Mouse (Mus musculus) megakaryocyte, embryonic 14.5 days (primary cell): ENCODE measurements around the gene Spata31d1b. TPM values are rescaled to one million over a fixed set of nuclear protein-coding genes. Genes with fewer than 3 reads are reported as not detected.
A peak's percentile ranks its signal among the peaks of the same experiment; 100 is the strongest.
"Not testable (repeated sequence)": the region's sequence is repeated elsewhere in the genome, so short reads cannot be mapped to it uniquely, and the experiment has no call there.

ENCODE experiments used
- H3K27me3 ChIP-seq: replicated peaks from 2 replicates; pipeline ENCODE3; 2012; ENCODE audit warnings: inconsistent platforms
- H3K36me3 ChIP-seq: replicated peaks from 2 replicates; pipeline ENCODE3; 2012; ENCODE audit warnings: low read length, inconsistent platforms, mixed read lengths
- H3K4me1 ChIP-seq: 2 replicates; pipeline ENCODE4 v1.6.1; 2012; ENCODE audit warnings: inconsistent platforms
- H3K4me3 ChIP-seq: replicated peaks from 2 replicates; pipeline ENCODE3; 2012; ENCODE audit warnings: moderate library complexity, mild to moderate bottlenecking, inconsistent platforms
- H3K9me3 ChIP-seq: 2 replicates; pipeline ENCODE4 v1.6.1; 2012; ENCODE audit warnings: inconsistent platforms
- FLI1 ChIP-seq: IDR thresholded peaks from 2 replicates; pipeline ENCODE4 v1.6.1; 2012; ENCODE audit warnings: low read length, inconsistent platforms, mixed read lengths
- GATA1 ChIP-seq: IDR thresholded peaks from 3 replicates; pipeline ENCODE4 v1.6.1; 2012; ENCODE audit warnings: mixed read lengths, low read length, inconsistent platforms, borderline replicate concordance
- polyA plus RNA-seq: library from polyadenylated mRNA; stranded (reverse); fragments of >175 nt; gene quantifications from 2 replicates; pipeline ENCODE4 v1.2.3, GENCODE M21; 2012; ENCODE audit warnings: low replicate concordance; ENCODE audit not compliant: insufficient read depth

The Spata31d1b gene
- polyA plus RNA-seq = not detected in 2 replicates

DNA sequence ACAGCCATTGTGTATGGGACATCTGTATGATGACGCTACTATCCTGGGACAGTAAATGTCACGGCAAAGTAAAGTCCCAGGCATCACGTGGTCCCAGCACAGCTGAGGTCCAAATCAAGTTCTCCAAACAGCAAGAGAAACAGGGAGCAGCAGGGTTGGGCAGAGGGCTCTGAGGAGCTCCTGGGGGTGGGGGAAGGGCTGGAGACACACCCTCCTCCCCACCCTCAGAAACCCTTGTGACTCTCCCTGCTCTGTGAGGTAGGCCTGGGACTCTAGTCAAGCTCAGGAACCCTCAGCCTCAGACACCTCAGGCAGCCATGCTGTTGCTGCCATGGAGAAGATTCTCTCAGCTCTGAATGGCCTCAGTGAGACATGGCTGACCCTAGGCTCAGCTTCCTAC is at the start of gene Spata31d1b:
Gene Spata31d1b, plus strand, starts transcription at position 301 of the 400 bp plus-strand sequence.
- H3K36me3 ChIP-seq, H3K4me3 ChIP-seq, H3K9me3 ChIP-seq, H3K4me1 ChIP-seq: not testable (repeated sequence)
- peaks cover 73% of the 10 kb centered on the region for H3K27me3 ChIP-seq

DNA sequence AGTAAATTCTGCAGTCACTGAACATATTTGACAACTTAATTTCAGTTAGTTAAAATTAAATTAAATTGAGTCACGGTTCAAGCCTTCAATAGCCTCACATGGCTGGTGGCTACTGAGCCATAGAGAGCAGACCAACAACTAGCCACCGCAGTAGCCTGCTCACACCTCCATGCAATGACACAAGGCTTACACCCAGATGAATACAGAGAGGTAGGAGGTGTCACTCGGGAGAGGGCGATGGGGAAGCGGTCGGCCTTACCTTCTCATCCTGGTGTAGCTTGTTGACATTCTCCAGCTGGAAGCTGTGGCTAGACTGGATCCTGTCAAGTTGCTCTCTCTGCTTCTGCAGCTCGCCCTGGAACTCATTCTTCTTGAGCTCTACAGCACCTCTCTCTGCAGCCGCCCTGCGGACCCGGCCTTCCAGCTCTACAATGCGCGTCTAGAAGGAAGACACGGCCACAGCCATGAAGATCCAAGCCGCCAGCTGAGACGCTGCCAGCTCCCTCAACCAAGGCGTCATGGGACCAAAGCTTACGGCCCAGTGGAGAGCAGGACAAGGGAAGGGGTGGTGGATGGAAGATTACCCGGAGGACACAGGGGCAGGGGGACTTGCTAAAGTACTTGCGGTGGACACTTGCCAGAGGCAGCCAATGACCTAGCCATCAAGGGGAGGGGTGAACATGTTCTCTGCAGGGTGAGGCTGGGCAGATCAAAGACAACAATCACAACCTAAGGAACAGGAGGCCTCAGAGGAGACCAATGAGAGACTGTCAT is 48.0 kb upstream of the Spata31d1b start:
- peaks cover 28% of the 10 kb centered on the region for H3K4me1 ChIP-seq
- no peak overlapping the region for H3K4me3 ChIP-seq
- H3K36me3 ChIP-seq = peaks cover 72% of the 10 kb centered on the region
- TF ChIP-seq GATA1 = no peak
- no peak for TF ChIP-seq FLI1
- no peaks in the 10 kb centered on the region for H3K9me3 ChIP-seq
- no peaks in the 10 kb centered on the region for H3K27me3 ChIP-seq

DNA sequence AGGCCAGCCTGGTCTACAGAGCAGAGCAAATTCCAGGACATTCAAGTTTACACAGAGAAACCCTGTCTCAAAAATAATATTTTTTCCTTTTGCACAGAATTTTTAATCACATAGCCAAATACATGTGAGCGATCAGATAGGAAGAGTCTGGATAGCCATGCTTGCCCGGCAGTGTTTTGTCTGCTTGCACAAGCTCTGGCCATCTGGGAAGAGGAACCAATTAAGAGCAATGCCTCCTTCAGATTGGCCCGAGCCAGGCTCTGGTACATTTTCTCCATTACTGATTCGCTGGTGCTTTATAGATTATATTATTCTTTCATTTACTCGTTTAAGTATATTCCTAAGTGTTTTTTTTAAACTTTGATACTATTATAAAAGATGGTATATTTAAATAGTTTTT is 44.3 kb upstream of the Spata31d1b start:
- peaks cover 55% of the 10 kb centered on the region for H3K4me1 ChIP-seq
- no peak overlapping the region for H3K4me3 ChIP-seq
- no peaks in the 10 kb centered on the region for H3K9me3 ChIP-seq
- TF ChIP-seq GATA1 = no peak
- no peak for TF ChIP-seq FLI1
- H3K36me3 ChIP-seq = peaks cover 44% of the 10 kb centered on the region
- H3K27me3 ChIP-seq = no peaks in the 10 kb centered on the region

DNA sequence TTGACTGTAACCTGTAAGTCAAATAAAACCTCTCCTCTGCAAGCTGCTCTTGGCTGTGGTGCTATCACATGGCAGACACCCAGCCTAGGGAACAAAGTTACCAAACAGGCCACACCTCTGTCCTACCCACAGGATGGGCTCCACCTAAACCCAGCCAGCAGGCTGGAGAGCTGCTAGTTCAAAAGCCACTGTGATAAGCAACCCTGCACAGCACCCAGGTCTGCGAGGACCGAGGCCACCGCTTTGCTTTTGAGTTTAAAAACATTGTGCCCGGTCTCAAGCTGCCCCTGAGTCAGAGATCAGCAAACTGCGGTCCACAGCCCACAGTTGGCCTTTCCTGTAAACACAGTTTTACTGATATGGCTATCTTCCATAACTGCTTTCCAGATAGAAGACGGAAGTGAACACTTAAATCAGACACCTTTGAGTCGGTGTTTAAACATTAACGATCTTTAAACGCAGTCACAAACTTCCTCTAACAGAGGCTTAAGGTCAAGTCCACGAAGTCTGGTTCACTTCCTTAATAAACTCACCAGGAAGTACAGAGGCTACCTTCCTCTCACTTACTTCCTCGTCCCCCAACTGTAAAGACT is 43.5 kb upstream of the Spata31d1b start:
- no peaks in the 10 kb centered on the region for H3K27me3 ChIP-seq
- peak overlapping the region; percentile 85 for H3K4me3 ChIP-seq
- peaks cover 35% of the 10 kb centered on the region for H3K36me3 ChIP-seq
- peaks cover 61% of the 10 kb centered on the region for H3K4me1 ChIP-seq
- TF ChIP-seq GATA1 (no peak), FLI1 (no peak)
- no peaks in the 10 kb centered on the region for H3K9me3 ChIP-seq

DNA sequence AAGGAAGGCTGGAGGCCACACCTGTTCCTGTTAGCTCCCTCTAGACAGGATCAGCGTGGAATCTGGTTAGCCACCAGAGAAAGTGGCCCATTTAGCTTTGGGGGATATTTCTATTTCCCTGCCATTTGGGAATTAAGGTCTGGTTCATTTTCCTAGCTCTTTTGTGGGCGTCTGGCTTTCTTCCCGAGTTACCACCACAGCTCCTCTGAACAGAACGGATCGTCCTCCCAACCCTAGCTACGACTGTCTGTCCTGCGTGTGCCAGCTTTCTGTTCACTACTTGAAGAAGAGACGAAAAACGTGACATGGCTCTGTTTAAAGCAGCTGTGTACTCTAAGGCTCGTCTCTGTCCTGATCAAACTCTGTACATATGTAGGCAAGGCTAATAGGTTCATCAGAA is 42.1 kb upstream of the Spata31d1b start:
- Histone ChIP-seq H3K36me3 (peaks cover 22% of the 10 kb centered on the region), H3K27me3 (no peaks in the 10 kb centered on the region), H3K4me1 (peaks cover 69% of the 10 kb centered on the region), H3K9me3 (no peaks in the 10 kb centered on the region), H3K4me3 (no peak overlapping the region)
- TF ChIP-seq GATA1 = no peak
- TF ChIP-seq FLI1 = no peak

DNA sequence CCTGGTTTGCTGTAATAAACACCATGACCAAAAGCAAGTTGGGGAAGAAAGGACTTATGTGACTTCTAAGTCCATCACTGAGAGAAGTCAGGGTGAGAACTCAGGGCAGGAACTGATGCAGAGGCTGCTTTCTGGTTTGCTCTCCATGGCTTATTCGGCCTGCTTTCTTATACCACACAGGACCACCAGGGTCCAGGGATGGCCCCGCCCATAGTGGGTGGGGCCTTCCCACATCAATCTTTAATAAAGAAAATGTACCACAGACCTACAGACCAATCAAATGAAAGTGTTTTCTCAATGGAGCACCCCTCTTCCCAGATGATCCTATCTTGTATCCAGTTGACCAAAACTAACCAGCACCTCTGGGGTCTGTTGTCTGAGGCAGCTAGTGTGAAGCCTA is 40.6 kb upstream of the Spata31d1b start:
- peaks cover 7% of the 10 kb centered on the region for H3K36me3 ChIP-seq
- TF ChIP-seq GATA1 (no peak), FLI1 (no peak)
- peaks cover 62% of the 10 kb centered on the region for H3K4me1 ChIP-seq
- H3K4me3 ChIP-seq = no peak overlapping the region
- H3K27me3 ChIP-seq = no peaks in the 10 kb centered on the region
- H3K9me3 ChIP-seq = no peaks in the 10 kb centered on the region

DNA sequence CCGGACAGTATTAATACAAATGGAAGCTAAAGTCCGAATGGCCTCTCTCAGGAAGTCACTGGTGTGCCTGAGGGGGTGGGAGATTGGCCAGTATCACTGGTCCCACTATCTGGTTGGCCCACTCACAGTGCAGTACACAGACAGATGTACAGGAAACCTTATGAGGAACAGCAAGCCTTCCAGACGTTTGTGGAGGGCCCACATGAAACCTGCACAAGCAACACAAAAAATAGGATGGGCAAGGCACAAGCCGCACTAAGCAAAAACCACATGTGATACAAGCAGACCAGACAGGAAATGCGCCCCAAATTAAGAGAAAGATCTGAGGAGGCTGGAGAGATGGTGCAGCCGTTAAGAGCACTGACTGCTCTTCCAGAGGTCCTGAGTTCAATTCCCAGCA is 39.8 kb upstream of the Spata31d1b start:
- Histone ChIP-seq H3K36me3 (peaks cover 3% of the 10 kb centered on the region), H3K4me1 (peaks cover 61% of the 10 kb centered on the region), H3K9me3 (no peaks in the 10 kb centered on the region), H3K4me3 (peak overlapping the region; percentile 51), H3K27me3 (peaks cover 2% of the 10 kb centered on the region)
- TF ChIP-seq FLI1 = no peak; the same call in 1 of the 2 replicates
- TF ChIP-seq GATA1 = no peak

DNA sequence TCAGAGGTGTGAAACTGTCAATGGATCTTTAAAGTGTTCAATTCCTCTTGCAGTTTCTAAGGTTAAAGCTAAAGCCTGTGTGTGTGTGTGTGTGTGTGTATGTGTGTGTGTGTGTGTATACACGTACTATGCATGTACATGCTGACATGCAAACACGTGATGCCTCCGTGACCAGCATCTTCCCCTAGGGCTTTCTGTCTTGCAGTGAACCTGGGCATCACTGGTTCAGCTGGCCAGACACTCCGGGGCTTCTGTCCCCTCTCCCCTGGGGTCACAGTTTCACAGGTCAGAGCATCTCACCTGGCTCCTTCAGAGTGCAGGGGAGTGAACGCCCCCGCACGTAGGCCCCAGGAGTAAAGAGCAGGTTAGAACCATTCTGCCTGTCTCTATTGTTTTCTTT is 38.5 kb upstream of the Spata31d1b start:
- H3K4me3 ChIP-seq = peak overlapping the region; percentile 28
- peaks cover 55% of the 10 kb centered on the region for H3K4me1 ChIP-seq
- H3K27me3 ChIP-seq = peaks cover 6% of the 10 kb centered on the region
- TF ChIP-seq GATA1 = no peak
- no peak for TF ChIP-seq FLI1
- H3K9me3 ChIP-seq = no peaks in the 10 kb centered on the region
- peaks cover 3% of the 10 kb centered on the region for H3K36me3 ChIP-seq

DNA sequence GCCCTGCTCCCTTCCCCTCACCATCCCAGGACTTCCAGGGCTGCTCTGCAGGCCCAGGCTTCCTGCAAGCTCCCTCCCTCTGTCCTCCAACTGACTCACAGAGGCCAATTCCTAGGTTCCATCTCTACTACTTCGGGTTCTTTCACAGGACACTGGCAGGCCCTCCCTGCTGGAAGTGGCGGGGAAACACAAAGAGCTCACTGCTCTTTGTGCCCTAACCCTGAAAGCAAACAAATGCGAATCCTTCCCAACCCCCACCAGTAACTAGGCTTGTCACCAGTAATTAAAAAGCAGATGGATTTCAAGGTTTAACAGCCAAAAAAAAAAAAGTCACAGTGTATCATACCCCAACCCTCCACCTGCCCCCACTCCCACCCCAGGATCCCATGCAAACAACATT is 37.9 kb upstream of the Spata31d1b start:
- H3K4me3 ChIP-seq = peak overlapping the region; percentile 93
- peaks cover 3% of the 10 kb centered on the region for H3K36me3 ChIP-seq
- H3K4me1 ChIP-seq = peaks cover 49% of the 10 kb centered on the region
- H3K27me3 ChIP-seq = peaks cover 12% of the 10 kb centered on the region
- no peaks in the 10 kb centered on the region for H3K9me3 ChIP-seq
- TF ChIP-seq GATA1 (no peak), FLI1 (no peak)

DNA sequence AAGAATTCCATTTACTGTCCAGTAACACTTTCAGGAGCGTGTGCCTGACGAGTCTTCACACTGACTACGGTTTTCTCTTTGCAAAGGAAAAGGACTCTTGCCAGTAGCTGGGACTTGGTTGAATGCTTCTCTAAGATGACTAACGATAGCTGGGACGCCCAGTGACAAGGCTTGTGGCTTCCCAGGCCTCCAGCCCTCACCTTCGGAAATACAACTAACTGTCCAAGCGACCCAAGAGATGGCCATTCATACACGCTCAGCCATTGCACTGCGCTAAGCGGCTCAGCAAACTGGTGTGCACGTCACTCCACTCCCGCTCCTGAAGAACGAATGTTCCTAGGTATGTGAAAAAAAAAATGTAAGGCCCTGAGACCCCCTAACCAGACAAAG is 37.3 kb upstream of the Spata31d1b start:
- H3K4me1 ChIP-seq = peaks cover 43% of the 10 kb centered on the region
- H3K4me3 ChIP-seq = peak overlapping the region; percentile 93
- H3K9me3 ChIP-seq = no peaks in the 10 kb centered on the region
- H3K27me3 ChIP-seq = peaks cover 14% of the 10 kb centered on the region
- TF ChIP-seq GATA1 = no peak
- H3K36me3 ChIP-seq = no peaks in the 10 kb centered on the region
